Mouse (Mus musculus): Measurements from ENCODE around the gene Gdpd5. TPM values are rescaled to one million over a fixed set of nuclear protein-coding genes. Genes with fewer than 3 reads are reported as not detected.

Gdpd5 gene
- polyA plus RNA-seq, 1 experiment from 2014 or later, result 17.3 TPM

GRCm38 (mm10) chr7:99395908-99396616 is 14.8 kb downstream of the Gdpd5 start:
- peaks cover 41% of the 10 kb centered on the region for H3K4me1 ChIP-seq
- no peak overlapping the region for H3K4me2 ChIP-seq
- 57% methylated on average over 11 of the region's 11 CpGs for WGBS
- ATAC-seq (replicated peaks; ENCODE audit: low FRiP score), result 0 out of 2 replicates have a peak, but pooled peaks have one; percentile 47
- H3K9me3 ChIP-seq (replicated peaks), result no peaks in the 10 kb centered on the region
- no peaks in the 10 kb centered on the region for H3K27me3 ChIP-seq
- H3K4me3 ChIP-seq (replicated peaks), result no peak overlapping the region
- no peak overlapping the region for H3K27ac ChIP-seq
- H3K36me3 ChIP-seq, result 0 out of 2 replicates have a peak, but pooled peaks cover 4% of the 10 kb centered on the region
- no peak overlapping the region for H3K9ac ChIP-seq

- Histone ChIP-seq H3K27me3 (no peaks in the 10 kb centered on the region), H3K4me3 (replicated peaks) (no peak overlapping the region), H3K4me1 (peaks cover 40% of the 10 kb centered on the region), H3K27ac (no peak overlapping the region), H3K9ac (no peak overlapping the region), H3K4me2 (no peak overlapping the region), H3K36me3 (0 out of 2 replicates have a peak, but pooled peaks cover 3% of the 10 kb centered on the region), H3K9me3 (replicated peaks) (no peaks in the 10 kb centered on the region)
- ATAC-seq (replicated peaks; ENCODE audit: low FRiP score), result no peak
- WGBS, result 60% methylated on average over 11 of the region's 11 CpGs
Observed at GRCm38 (mm10) chr7:99396994-99397659, 15.9 kb downstream of the Gdpd5 start.

DNA sequence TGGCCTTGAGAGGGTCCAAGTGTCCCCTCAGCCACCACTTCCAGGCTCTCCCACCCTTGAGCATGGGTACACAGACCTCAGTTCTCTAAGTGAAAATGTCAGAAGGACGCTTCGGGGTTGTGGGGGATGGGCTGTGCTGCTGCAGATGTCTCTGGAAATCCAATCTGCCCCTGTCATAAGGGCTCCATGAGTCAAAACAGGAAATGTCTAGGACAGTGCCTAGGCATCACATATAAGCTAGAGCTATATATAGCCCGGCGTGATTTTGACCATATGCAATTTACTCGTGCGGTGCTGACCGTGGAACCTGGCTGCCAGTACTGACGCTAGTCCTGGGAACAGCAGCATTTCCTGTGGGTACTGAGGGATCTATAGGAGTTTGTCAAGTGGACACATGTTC is 20.2 kb downstream of the Gdpd5 start:
- Histone ChIP-seq H3K36me3 (no peaks in the 10 kb centered on the region), H3K9me3 (replicated peaks) (no peaks in the 10 kb centered on the region), H3K4me1 (peaks cover 27% of the 10 kb centered on the region), H3K4me3 (replicated peaks) (no peak overlapping the region), H3K27me3 (no peaks in the 10 kb centered on the region), H3K4me2 (no peak overlapping the region), H3K27ac (0 out of 2 replicates have a peak overlapping the region, but pooled peaks have one; percentile 37), H3K9ac (no peak overlapping the region)
- WGBS, result 57% methylated on average over 8 of the region's 8 CpGs
- 0 out of 2 replicates have a peak, but pooled peaks have one; percentile 45 for ATAC-seq (replicated peaks; ENCODE audit: low FRiP score)

GRCm38 (mm10) chr7:99402477-99402876 is 21.3 kb downstream of the Gdpd5 start:
- H3K9me3 ChIP-seq (replicated peaks), result no peaks in the 10 kb centered on the region
- no peaks in the 10 kb centered on the region for H3K36me3 ChIP-seq
- no peaks in the 10 kb centered on the region for H3K27me3 ChIP-seq
- ATAC-seq (replicated peaks; ENCODE audit: low FRiP score), result no peak
- WGBS, result 65% methylated on average over 6 of the region's 6 CpGs
- no peak overlapping the region for H3K9ac ChIP-seq
- no peak overlapping the region for H3K4me2 ChIP-seq
- H3K27ac ChIP-seq, result no peak overlapping the region
- H3K4me3 ChIP-seq (replicated peaks), result no peak overlapping the region
- H3K4me1 ChIP-seq, result peaks cover 18% of the 10 kb centered on the region

- Histone ChIP-seq H3K27me3 (no peaks in the 10 kb centered on the region), H3K9ac (no peak overlapping the region), H3K4me2 (no peak overlapping the region), H3K36me3 (no peaks in the 10 kb centered on the region), H3K4me3 (replicated peaks) (no peak overlapping the region), H3K4me1 (peaks cover 22% of the 10 kb centered on the region), H3K27ac (no peak overlapping the region), H3K9me3 (replicated peaks) (no peaks in the 10 kb centered on the region)
- no peak for ATAC-seq (replicated peaks; ENCODE audit: low FRiP score)
- 60% methylated on average over 7 of the region's 7 CpGs for WGBS
Observed at GRCm38 (mm10) chr7:99403254-99403653, 22.0 kb downstream of the Gdpd5 start.

- H3K9ac ChIP-seq, result no peak overlapping the region
- no peaks in the 10 kb centered on the region for H3K27me3 ChIP-seq
- no peak overlapping the region for H3K4me3 ChIP-seq (replicated peaks)
- no peak overlapping the region for H3K4me2 ChIP-seq
- H3K27ac ChIP-seq, result no peak overlapping the region
- no peaks in the 10 kb centered on the region for H3K9me3 ChIP-seq (replicated peaks)
- H3K4me1 ChIP-seq, result peaks cover 22% of the 10 kb centered on the region
- no peak for ATAC-seq (replicated peaks; ENCODE audit: low FRiP score)
- no peaks in the 10 kb centered on the region for H3K36me3 ChIP-seq
- WGBS, result 77% methylated on average over 12 of the region's 12 CpGs
Observed at GRCm38 (mm10) chr7:99404031-99404735, 23.0 kb downstream of the Gdpd5 start.

DNA sequence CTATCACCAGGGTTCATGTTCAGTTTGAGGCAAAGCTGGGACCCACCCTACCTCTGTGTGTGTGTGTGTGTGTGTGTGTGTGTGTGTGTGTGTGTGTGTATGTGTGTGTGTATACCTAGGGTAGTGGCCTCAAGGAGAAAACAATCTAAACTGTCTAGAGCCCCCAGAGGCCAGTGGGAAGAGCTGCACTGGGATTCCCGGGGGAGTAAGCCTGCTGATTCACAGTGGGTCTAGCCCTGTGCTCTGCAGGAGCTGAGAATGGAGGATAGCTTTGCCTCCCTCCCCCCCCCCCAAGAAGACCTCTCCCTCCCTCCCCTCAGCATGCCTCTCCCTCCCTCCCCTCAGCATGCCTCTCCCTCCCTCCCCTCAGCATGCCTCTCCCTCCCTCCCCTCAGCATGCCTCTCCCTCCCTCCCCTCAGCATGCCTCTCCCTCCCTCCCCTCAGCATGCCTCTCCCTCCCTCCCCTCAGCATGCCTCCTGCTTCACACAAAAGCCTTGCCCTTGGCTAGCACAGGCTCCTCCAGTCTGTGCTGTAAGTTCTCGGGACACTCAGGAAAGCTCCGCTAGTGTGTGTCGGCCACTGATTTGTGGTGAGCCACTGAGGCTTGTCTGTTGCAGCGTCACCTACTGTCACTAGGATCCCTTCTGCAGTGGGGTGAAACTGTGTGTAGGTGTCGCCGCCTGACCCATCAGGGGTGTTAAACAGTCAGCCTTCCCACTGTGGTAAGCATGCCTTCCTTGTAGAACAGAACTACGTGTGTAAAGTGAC is 24.4 kb downstream of the Gdpd5 start:
- no peaks in the 10 kb centered on the region for H3K36me3 ChIP-seq
- H3K4me1 ChIP-seq, result peaks cover 35% of the 10 kb centered on the region
- H3K4me2 ChIP-seq, result no peak overlapping the region
- no peaks in the 10 kb centered on the region for H3K27me3 ChIP-seq
- H3K27ac ChIP-seq, result no peak overlapping the region
- H3K4me3 ChIP-seq (replicated peaks), result no peak overlapping the region
- H3K9me3 ChIP-seq (replicated peaks), result no peaks in the 10 kb centered on the region
- WGBS, result 34% methylated on average over 7 of the region's 8 CpGs
- H3K9ac ChIP-seq, result no peak overlapping the region
- no peak for ATAC-seq (replicated peaks; ENCODE audit: low FRiP score)

- ATAC-seq (replicated peaks; ENCODE audit: low FRiP score), result no peak
- H3K27ac ChIP-seq, result no peak overlapping the region
- no peaks in the 10 kb centered on the region for H3K36me3 ChIP-seq
- no peaks in the 10 kb centered on the region for H3K9me3 ChIP-seq (replicated peaks)
- peaks cover 36% of the 10 kb centered on the region for H3K4me1 ChIP-seq
- 81% methylated on average over 2 of the region's 2 CpGs for WGBS
- H3K4me2 ChIP-seq, result no peak overlapping the region
- no peak overlapping the region for H3K4me3 ChIP-seq (replicated peaks)
- H3K27me3 ChIP-seq, result no peaks in the 10 kb centered on the region
- H3K9ac ChIP-seq, result no peak overlapping the region
Observed at GRCm38 (mm10) chr7:99407598-99407997, 26.4 kb downstream of the Gdpd5 start.

GRCm38 (mm10) chr7:99409441-99410222 is 28.4 kb downstream of the Gdpd5 start:
- no peak overlapping the region for H3K9ac ChIP-seq
- no peak overlapping the region for H3K4me3 ChIP-seq (replicated peaks)
- H3K27me3 ChIP-seq, result no peaks in the 10 kb centered on the region
- WGBS, result 60% methylated on average over 8 of the region's 8 CpGs
- no peaks in the 10 kb centered on the region for H3K36me3 ChIP-seq
- H3K27ac ChIP-seq, result peak overlapping the region; percentile 76
- H3K4me1 ChIP-seq, result peaks cover 31% of the 10 kb centered on the region
- H3K4me2 ChIP-seq, result no peak overlapping the region
- no peaks in the 10 kb centered on the region for H3K9me3 ChIP-seq (replicated peaks)
- ATAC-seq (replicated peaks; ENCODE audit: low FRiP score), result peak; percentile 37; the same call in 1 of the 2 replicates

- peaks cover 37% of the 10 kb centered on the region for H3K4me1 ChIP-seq
- no peak overlapping the region for H3K4me2 ChIP-seq
- WGBS, result 47% methylated on average over 9 of the region's 9 CpGs
- H3K27ac ChIP-seq, result peak overlapping the region; percentile 76
- peak; percentile 7; the same call in 1 of the 2 replicates for ATAC-seq (replicated peaks; ENCODE audit: low FRiP score)
- no peaks in the 10 kb centered on the region for H3K9me3 ChIP-seq (replicated peaks)
- H3K27me3 ChIP-seq, result no peaks in the 10 kb centered on the region
- H3K9ac ChIP-seq, result no peak overlapping the region
- no peaks in the 10 kb centered on the region; the same call in 1 of the 2 replicates for H3K36me3 ChIP-seq
- H3K4me3 ChIP-seq (replicated peaks), result no peak overlapping the region
Observed at GRCm38 (mm10) chr7:99410315-99410714, 29.1 kb downstream of the Gdpd5 start.

All from kidney, embryonic 15.5 days (tissue).